Mouse (Mus musculus) c-Kit-positive CD71-positive TER-119-negative erythroid progenitor cells, embryonic 14.5 days (primary cell): ENCODE results near the gene Cyp4f18.
"Not testable (repeated sequence)": the region's sequence is repeated elsewhere in the genome, so short reads cannot be mapped to it uniquely, and the experiment has no call there.

ENCODE experiments used
- DNase-seq: peaks from one replicate; pipeline ENCODE4 v3.0.0-alpha.2; 2013; ENCODE audit warnings: low read depth

The Cyp4f18 gene

GRCm38 (mm10) chr8:72009473-72009872, at the start of gene Cyp4f18:
Gene Cyp4f18, minus strand, starts transcription at chr8:72009626.
- DNase-seq, result no peak

- DNase-seq, result not testable (repeated sequence)
Measured at GRCm38 (mm10) chr8:72057643-72058042, 48.2 kb upstream of the Cyp4f18 start.

- DNase-seq, result not testable (repeated sequence)
Measured at GRCm38 (mm10) chr8:72054633-72055032, 45.2 kb upstream of the Cyp4f18 start.

GRCm38 (mm10) chr8:72042493-72042892, 33.1 kb upstream of the Cyp4f18 start:
- no peak for DNase-seq

GRCm38 (mm10) chr8:72040918-72041317, 31.5 kb upstream of the Cyp4f18 start, which contains the start of gene Olfr372:
Gene Olfr372, plus strand, starts transcription at chr8:72041218.
- not testable (repeated sequence) for DNase-seq

- not testable (repeated sequence) for DNase-seq
Measured at GRCm38 (mm10) chr8:72032926-72033325, 23.5 kb upstream of the Cyp4f18 start.

- DNase-seq, result not testable (repeated sequence)
Measured at GRCm38 (mm10) chr8:72024886-72025285, 15.5 kb upstream of the Cyp4f18 start.

- no peak for DNase-seq
Measured at GRCm38 (mm10) chr8:72019816-72020215, 10.4 kb upstream of the Cyp4f18 start.

GRCm38 (mm10) chr8:72019022-72019421, 9.6 kb upstream of the Cyp4f18 start:
- DNase-seq, result not testable (repeated sequence)

GRCm38 (mm10) chr8:72018141-72018540, 8.7 kb upstream of the Cyp4f18 start:
- DNase-seq, result no peak

- not testable (repeated sequence) for DNase-seq
Measured at GRCm38 (mm10) chr8:72017339-72017738, 7.9 kb upstream of the Cyp4f18 start.

- not testable (repeated sequence) for DNase-seq
Measured at GRCm38 (mm10) chr8:72013506-72014228, 4.2 kb upstream of the Cyp4f18 start.

GRCm38 (mm10) chr8:72008134-72008641, 1.2 kb downstream of the Cyp4f18 start:
- DNase-seq, result no peak

GRCm38 (mm10) chr8:72006763-72007162, 2.7 kb downstream of the Cyp4f18 start:
- DNase-seq, result no peak

GRCm38 (mm10) chr8:72005912-72006311, 3.5 kb downstream of the Cyp4f18 start:
- DNase-seq, result no peak

GRCm38 (mm10) chr8:72002942-72003341, 6.5 kb downstream of the Cyp4f18 start:
- DNase-seq, result no peak

GRCm38 (mm10) chr8:72000223-72000622, 9.2 kb downstream of the Cyp4f18 start:
- no peak for DNase-seq

GRCm38 (mm10) chr8:71999434-71999833, 10.0 kb downstream of the Cyp4f18 start:
- no peak for DNase-seq

GRCm38 (mm10) chr8:71988867-71989599, 20.4 kb downstream of the Cyp4f18 start:
- DNase-seq, result no peak

- DNase-seq, result no peak
Measured at GRCm38 (mm10) chr8:71988110-71988866, 21.1 kb downstream of the Cyp4f18 start.

- no peak for DNase-seq
Measured at GRCm38 (mm10) chr8:71984601-71985000, 24.8 kb downstream of the Cyp4f18 start.

- no peak for DNase-seq
Measured at GRCm38 (mm10) chr8:71981456-71981855, 28.0 kb downstream of the Cyp4f18 start.
